Mouse (Mus musculus): Measurements from ENCODE around the gene Igsf3.

Gene Igsf3

DNA sequence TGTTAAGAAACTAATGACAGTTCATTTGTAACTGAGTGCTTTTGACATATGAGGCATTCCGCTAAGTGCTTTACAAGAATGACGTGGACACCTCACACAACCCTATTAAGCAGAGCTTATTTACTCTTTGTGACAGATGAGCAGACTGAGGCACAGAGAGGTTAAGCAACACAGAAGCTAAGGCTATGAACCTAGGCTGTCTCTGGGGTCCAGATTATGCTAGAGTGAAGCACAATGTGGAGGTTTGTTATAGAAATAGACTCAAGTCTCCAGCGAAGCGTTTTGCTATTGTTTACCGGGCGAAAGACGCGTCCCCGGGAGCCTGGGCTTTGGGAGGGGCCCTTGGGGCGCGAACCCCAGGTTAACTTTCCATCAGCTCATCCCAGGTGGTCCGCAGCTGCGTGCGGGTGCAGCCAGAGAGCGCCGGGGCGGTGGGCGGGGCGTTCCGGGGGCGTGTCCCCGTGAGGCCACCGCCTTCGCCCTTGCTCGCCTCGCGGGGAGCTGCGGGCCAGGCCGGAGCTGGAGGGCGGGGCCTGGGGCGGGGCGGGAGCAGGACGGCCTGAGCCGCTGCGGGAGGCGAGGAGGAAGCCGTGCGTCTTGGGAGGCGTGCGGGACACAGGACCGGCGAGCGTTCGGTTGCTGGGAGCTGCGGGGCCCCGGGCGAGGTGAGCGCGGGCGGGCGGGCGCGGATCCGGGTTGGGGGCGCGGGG is at the start of gene Igsf3:
Gene Igsf3, plus strand, starts transcription at position 546 of the 710 bp plus-strand sequence.
- no peak for DNase-seq (ENCODE audit: low read depth, low spot score)

DNA sequence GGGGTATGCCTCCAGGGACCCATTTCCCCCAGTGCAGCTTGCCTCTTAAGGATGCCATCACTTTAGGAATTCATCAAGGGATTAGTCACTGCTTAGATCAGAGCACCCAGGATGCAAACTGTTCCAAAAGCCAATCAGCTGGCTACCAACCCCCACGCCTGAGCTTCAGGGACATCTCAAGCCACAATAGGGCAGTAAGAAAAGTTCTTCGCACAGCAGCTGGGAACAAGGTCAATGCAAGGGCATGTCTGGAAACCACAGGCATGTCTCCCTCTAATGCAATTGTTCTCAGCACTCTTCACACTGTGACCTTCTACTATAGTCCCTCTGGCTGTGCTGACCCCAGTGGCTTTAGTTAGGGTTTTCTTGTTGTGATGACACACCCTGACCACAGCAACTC is 49.6 kb upstream of the Igsf3 start:
- no peak for DNase-seq (ENCODE audit: low read depth, low spot score)

DNA sequence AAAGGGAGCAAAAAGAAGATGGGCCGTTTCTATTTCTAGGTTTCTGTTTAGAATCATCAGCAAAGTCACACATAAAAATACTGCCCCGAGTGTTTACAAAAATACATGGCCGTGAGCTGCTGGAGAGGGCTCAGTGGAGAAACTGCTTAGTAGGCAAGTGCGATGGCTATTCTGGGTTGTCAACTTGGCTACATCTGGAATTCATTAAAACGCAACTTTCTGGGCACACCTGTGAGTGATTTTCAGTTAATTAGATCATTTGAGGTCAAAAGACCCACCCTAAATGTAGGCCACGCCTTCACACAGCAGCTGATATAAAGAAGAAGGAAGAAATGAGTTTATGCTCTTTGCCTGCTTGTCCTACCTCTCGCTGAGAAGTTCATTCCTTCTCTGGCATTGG is 48.3 kb upstream of the Igsf3 start:
- no peak for DNase-seq (ENCODE audit: low read depth, low spot score)

DNA sequence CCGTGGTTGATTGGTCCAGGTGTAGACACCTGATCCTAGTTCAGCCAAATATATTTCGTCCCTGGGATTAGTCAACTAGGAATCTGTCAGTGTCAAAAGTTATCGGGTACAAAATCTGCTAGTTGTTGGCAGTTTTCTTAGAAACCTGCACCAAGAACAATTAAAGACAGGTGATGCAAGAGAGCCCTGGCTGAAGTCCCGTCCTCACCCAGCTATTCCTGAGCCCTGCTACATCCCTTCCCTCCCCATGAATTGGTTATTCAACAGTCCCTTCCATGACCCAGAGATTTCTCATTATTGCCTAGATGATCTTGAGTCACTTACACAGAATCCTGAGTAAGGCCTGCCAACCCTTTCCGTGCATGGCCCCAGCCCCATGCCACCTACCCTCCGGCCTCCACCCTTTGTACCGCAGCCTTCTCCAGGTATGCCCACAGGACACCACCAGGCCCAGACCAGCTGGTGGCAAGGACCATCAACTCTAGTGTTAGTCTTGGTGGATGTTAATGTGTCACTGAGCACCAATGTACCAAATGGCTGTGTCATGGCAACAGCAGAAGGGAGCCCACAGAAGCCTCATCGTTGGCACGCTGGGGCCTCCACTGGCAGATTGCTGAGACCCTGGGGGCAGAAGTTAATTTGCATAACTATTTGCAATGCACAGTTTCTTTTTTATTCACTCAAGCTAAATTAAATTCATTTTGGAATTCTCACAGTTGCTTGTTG is 33.5 kb upstream of the Igsf3 start:
- no peak for DNase-seq (ENCODE audit: low read depth, low spot score)

DNA sequence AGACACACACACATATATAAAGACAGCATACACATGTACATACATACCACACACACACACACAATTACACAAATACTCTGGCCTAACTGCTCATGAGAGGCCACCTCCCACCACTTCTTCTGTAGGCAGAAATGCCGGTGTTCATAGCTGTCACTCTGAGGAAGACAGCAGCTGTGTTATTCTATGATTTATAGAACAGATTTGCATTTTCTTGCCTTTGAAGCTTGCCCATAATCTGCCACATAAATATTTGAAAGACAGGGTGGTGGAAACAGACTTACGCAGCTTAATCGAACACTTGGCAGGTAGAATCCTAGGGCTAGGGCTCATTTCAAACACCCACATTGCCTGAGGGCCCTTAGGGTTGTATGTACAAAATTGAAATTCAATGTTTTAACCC is 32.6 kb upstream of the Igsf3 start:
- DNase-seq (ENCODE audit: low read depth, low spot score) = no peak

DNA sequence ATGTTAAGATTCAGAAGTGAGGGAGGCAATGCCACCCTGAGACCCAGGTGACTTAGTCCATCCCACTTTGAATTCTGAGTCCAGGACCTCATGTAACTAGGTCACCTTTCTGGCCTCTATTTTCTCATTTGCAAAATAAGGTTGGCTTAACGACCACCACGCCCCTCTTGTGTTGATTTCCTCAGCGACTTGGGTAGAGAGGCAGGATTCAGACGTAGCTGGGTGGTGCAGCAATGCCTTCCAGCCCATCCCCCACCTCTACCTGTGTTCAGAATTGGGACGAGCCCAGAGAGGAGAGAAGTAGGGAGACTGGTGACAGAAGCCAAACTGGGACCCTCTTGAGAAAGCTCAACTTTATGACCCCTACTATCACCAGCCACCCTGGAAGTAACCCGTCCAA is 31.6 kb upstream of the Igsf3 start:
- DNase-seq (ENCODE audit: low read depth, low spot score) = no peak

DNA sequence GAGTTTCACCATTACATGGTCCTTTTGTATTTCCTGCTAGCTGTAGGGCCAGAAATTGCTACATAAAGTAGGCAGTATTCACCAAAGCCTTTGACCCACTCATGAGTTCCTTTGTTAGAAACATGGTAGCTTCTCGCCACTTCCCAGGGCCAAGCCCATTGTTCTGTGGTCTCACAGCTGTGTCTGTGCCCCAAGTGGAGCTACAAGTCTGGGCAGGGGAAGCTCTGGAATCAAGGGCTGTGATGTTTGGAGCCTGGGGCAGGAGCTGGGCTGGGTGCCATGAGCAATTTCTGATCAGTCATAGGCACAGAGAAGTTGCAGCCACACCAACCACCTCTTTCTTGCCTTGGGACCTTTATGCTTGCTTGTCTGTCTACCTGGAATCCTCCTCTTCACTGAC is 30.1 kb upstream of the Igsf3 start:
- DNase-seq (ENCODE audit: low read depth, low spot score) = no peak

DNA sequence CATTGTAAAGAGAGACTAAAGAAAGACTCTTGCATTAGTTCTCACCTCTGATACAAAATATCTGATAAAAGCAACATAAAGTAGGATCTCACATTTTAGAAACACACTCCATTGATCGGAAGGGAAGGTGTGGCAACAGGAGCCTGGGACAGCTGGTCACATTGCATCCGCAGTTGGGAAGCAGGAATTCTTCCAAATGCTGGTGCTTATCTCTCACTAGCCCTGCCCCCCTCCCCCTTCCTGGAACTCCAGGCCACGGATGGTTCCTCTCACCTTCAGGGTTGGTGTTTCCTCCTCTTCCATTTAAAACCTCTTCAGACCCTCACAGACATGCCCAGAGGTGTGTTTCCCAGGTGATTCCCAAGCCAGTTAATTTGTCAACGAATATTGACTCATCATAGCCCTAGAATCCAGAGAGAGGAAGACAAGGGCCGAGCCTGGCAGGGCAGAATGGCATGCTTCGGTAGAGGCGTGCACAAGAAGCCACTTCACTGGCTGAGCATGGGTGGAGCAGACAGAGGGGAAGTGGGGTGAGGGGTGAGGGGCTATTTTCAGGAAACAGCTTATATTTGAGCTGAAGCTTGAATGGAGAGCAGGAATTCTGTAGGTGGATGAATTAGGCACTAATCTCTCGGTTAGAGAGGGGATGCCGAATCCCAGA is 28.3 kb upstream of the Igsf3 start:
- DNase-seq (ENCODE audit: low read depth, low spot score) = no peak

DNA sequence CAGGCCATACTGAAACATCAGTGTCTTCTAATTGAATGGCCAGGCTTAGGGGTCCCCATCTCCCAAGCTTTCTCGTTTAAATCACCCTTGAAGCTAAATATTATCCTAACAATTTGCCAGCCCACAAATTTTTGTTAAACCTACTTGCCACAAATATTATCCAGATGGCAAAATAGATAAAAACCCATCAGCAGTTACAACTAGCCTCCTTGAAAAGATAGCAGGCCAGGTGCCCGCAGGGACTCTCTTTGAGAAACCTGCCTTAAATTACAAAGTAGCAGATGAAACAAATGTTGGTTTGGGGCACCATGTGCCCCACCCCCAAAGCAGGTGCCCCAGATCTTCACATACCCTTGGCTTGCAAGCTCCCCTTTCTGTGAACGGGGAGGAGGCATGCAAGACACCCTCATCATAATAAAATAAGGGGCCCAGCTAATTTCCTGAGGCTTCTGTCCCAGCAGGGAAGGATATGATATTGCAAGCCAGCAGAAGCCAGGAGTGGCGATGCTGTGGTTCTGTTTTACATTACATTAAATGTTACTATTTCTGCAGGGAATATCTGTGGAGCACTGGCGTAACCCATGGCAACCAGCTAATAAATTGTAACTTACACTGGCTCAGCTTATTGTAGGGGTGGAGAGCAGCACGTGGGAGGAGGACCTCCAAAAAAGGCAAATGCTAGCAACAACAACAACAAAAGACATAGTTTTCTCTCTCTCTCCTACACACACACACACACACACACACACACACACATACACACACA is 27.2 kb upstream of the Igsf3 start:
- no peak for DNase-seq (ENCODE audit: low read depth, low spot score)

DNA sequence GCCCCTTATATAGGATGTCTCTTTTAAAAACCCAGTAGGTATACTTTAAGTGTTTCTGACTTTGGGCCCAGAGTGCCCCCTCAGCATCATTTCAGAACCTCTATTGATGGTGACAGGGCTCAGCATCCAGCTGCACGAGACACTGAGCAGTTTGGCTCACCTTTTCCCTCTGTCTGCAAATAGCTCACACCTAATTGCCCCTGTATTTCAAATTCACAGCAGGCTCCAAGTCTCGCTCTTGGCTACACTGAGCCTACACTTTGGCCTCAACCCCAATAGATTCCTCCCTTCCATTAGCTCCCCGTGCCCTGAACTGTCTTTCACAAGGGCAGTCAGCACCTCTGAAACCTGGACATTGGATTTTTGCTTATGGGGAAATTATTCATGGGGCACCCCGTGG is 26.5 kb upstream of the Igsf3 start:
- DNase-seq (ENCODE audit: low read depth, low spot score) = no peak

DNA sequence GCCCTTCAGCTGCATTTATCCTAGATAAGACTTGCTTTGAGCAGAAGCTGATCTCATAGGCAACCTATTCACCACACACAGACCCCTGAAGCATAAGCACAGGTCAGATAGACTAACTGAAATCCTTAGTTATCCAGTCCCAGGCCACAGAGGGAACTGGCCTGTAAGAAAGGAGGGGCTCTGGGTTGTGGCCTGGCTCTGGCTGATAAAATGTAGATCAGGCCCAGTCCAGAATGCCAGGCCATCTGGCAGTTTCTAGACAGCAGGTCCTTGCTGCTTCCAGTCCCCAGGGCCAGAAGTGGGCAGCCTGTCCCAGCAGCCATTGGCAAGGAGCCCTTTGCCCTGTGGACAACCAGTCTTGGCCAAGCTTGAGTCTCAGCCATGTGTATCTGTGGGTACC is 22.4 kb upstream of the Igsf3 start:
- no peak for DNase-seq (ENCODE audit: low read depth, low spot score)

DNA sequence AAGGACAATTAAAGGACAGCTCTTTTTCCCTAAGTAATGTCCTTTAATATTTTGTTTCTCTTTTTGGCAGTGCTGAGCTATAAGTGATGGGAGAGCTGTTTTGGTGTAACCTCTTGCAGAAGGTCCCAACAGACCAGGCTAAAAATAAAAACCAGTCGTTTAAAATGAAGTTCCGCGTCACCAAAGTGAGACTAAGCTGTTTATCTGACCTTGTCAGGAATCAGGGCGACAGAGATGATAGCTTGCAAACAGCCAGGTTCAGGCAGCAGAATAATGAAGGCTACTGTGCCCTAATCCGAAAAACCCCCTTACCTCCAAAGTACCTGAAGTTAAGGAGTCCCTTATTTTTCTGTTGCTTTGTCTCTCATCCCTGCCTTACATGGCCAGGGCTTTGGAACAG is 21.2 kb upstream of the Igsf3 start:
- no peak for DNase-seq (ENCODE audit: low read depth, low spot score)

DNA sequence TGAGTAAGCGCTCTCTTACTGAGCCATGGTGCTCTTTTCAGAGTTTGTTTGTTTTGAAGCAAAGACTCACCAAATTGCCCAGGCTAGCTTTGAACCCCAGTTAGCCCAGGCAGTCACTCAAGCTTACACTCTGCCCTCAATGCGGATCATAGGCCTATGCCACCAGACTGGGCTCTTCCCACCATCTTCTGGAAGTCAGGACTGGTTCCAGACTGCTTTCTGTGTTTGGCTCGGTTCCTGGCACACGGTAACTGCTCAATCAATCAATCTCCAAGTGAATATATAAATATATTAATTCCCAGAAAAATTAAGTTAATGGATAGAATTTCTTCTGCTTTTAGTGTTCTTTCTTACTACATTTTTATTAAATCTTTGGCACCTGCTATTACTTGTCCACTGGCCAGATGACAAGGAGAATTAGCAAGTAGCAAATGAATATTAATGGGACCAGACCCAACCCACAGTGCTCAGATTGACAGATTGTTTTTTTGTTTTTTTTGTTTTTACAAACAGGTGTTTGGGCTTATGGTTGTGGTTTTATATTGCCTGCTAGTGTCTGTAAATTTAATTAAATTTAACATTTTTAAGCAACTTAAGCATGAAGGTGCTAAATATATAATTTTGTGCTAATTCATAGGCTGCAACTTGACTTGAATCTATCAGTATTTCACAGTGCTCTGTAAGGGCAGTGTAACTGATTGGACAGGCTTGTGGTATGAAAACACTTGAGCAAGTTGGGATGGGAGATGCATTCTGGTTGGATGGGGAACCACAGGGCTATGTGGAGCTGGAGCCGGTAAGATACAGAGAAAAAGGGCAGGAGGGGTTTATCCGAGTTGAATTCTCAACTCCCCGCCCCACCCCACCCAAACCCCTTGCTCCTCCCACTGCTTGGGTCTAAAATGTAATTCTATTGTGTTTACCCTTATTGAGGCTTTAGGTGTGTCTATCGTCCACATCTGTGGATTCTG is 20.0 kb upstream of the Igsf3 start:
- no peak for DNase-seq (ENCODE audit: low read depth, low spot score)

DNA sequence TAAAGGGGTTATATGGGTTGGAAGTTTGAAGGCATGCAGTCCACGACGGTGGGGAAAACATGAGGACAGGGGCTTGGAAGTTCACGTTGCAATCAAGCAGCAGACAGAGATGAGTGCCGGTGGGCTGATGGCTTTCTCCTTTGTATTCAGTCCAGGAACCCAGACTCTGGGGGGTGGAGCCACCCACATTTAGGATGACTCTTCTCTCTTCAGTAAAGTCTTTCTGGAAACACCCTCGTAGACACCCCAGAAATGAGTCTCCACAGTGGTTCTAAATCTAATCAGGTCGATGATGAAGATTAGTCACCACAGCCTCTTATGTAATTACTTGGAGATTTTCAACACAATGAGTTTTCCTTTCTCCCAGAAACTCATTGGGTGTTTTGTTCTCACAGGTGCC is 16.1 kb upstream of the Igsf3 start:
- no peak for DNase-seq (ENCODE audit: low read depth, low spot score)

DNA sequence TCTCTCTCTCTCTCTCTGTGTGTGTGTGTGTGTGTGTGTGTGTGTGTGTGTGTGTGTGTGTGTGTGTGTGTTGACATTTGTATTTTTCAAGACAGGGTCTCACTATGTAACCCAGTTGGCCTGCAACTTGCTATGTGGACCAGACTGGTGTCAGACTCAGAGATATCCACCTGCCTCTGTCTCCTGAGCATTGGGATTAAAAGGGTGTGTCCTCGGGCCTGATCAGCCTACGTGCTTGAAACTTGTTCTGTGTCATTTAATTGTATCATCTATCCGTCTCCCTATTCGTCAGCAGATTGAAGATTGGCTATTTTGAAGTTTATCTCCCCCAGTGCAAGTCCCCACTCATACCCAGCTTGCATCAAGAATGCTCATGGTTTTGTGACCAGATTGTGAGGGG is 14.5 kb upstream of the Igsf3 start:
- no peak for DNase-seq (ENCODE audit: low read depth, low spot score)

DNA sequence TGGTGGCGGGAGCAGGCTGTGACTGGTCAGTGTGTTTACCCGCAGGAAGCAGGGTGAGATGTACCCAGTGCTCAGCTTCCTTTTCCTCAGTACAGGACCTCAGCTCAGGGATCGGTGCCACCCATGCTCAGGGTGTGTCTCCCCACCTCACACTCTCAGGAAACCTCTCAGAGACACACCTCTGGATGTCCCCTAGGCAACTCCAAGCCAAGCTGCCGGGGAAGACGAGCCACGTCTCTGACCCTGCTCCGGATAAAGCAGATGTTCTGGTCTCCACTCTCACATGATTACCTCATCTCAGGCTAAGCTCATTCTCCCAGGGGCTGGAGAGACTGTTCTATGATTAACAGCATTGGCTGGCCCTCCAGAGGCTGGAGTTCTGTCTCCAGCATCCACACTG is 13.3 kb upstream of the Igsf3 start:
- no peak for DNase-seq (ENCODE audit: low read depth, low spot score)

DNA sequence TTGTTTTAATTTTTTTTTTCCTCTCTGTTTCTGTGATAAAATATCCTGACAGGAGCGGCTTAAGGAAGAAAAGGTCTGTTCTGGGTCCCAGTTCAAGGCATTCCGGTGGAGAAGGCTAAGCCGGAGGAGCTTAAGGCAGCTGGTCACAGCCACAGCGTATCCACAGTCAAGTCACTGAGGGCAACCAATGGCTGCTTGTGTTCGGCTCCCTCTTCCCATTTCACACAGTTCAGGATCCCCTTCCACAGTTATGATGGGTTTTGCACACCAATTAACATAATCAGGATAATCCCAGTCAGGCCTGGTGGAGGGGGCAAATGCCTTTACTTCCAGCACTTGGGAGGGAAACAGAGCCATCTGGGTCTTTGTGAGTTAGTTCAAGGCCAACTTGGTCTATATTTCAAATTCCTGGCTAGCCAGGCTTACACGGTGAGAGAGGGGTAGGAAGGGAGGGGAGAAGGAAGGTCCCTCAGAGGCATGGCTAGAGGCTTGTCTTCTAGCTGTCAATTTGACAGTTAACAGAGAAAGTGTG is 11.7 kb upstream of the Igsf3 start:
- DNase-seq (ENCODE audit: low read depth, low spot score) = no peak

DNA sequence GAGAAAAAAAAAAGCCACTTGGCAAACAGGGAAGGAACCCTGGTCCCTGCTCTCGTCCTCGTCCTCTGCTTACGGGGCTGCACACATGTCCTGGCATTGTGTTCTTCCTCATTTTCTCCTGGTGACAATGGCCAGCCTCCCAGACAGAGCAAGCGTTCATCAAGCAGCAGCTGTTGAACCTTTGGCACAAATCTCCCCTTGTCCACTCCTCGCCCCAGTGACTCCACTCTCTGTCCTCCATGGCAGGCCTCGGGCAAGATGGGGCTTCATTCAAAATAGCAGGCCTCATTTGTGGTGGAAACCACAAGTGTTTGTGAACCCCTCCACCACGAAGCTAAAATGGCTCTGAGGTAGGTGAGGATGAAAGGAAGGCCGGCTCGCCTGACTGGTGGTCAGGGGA is 11.0 kb upstream of the Igsf3 start:
- DNase-seq (ENCODE audit: low read depth, low spot score) = no peak

DNA sequence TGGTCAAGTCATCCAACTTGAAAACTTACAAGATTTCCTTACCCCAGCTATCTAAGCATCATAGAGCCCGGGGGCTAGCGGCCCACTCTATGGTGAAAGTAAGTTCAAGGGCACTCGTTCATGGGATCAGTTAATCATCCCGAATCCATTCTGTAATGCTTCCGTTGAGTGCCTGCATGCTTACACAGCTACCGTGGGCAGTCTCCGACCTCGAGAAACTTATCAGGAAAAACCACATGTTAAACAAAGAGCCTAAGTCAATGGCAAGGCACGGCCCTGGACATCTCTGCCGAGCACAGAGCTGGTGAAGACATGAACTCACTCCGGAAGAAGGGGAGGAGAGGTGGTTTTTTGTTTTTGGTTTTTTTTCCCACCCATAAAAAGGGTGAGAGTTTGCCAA is 9.5 kb upstream of the Igsf3 start:
- DNase-seq (ENCODE audit: low read depth, low spot score) = no peak

DNA sequence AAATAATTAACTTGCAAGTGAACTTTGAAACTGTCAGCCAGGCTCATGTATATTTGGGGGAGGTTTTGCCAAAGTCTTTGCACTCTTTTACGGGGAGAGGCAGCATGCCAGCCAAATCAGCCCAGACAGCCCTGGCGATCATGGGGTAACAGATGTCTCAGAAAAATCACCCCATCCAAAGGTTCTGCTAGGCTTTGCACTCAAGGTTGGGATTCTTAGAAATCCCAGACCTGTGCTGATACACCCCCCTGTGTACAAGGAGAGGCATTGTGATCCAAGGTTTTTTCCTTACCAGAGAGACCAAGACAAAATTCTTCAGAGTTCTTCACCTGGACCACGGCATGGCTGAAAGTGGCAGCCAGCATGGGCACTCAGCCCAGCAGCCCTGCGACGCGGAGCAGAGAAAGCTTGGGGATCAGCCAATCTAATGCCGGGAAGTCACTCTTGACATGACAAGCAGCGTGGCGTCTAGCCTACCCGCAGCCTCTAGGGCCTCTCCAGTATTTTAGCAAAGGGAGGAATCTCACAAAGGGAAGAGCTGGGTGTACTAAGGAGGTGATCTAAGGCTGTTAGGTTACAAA is 7.5 kb upstream of the Igsf3 start:
- DNase-seq (ENCODE audit: low read depth, low spot score) = no peak

All from retina, adult 2 months (tissue).